Mouse (Mus musculus) forebrain, embryonic 16.5 days (tissue): ENCODE measurements around the gene Camk1d. TPM values are rescaled to one million over a fixed set of nuclear protein-coding genes. Genes with fewer than 3 reads are reported as not detected.
A peak's percentile ranks its signal among the peaks of the same experiment; 100 is the strongest.

Experiments
- ATAC-seq: fragments of 200-750 bp; cut with Nextera tagmentation; 2 replicates; pipeline ENCODE4 v1.8.0; 2017; ENCODE audit warnings: mild to moderate bottlenecking, moderate library complexity
- H3K27ac ChIP-seq: fragments of 300-500 bp; sonication (generic); 2 replicates; pipeline ENCODE4 v1.5.1; 2014; ENCODE audit warnings: low read length, control low read depth
- H3K27me3 ChIP-seq: fragments of 300-500 bp; sonication (generic); replicated peaks from 2 replicates; pipeline ENCODE4 v1.6.1; 2014; ENCODE audit warnings: low read length; ENCODE audit not compliant: control insufficient read depth, insufficient read depth
- H3K36me3 ChIP-seq: fragments of 300-500 bp; sonication (generic); 2 replicates; pipeline ENCODE4 v1.6.1; 2014; ENCODE audit not compliant: control insufficient read depth, insufficient read depth
- H3K4me1 ChIP-seq: fragments of 300-500 bp; sonication (generic); replicated peaks from 2 replicates; pipeline ENCODE4 v1.6.1; 2014; ENCODE audit warnings: low read length; ENCODE audit not compliant: control insufficient read depth, insufficient read depth
- H3K4me2 ChIP-seq: fragments of 300-500 bp; sonication (generic); 2 replicates; pipeline ENCODE4 v1.6.1; 2014; ENCODE audit warnings: mild to moderate bottlenecking, low read length, control low read depth
- H3K4me3 ChIP-seq: fragments of 300-500 bp; sonication (generic); replicated peaks from 2 replicates; pipeline ENCODE4 v1.5.1; 2014; ENCODE audit warnings: mild to moderate bottlenecking, low read length, control low read depth
- H3K9ac ChIP-seq: fragments of 300-500 bp; sonication (generic); replicated peaks from 2 replicates; pipeline ENCODE4 v1.6.1; 2014; ENCODE audit warnings: low read depth, low read length, control low read depth
- H3K9me3 ChIP-seq: fragments of 300-500 bp; sonication (generic); 2 replicates; pipeline ENCODE4 v1.6.1; 2016; ENCODE audit warnings: low read length; ENCODE audit not compliant: control insufficient read depth
- WGBS: fragments of 180-500 bp; shearing (Covaris S2); extraction: QIAGEN DNeasy Blood & Tissue Kit; methylation state at CpG from one replicate; pipeline ENCODE4 v1.1.7; 2014; 5-methylcytosine and 5-hydroxymethylcytosine counted together
- polyA plus RNA-seq: library from polyadenylated mRNA; unstranded; fragments of >200 nt; fragmentation: Nextera tagmentation; extraction: Ambion mirVana; gene quantifications from 2 replicates; pipeline ENCODE4 v1.2.1, GENCODE M21; 2015

Camk1d gene
- polyA plus RNA-seq, 1 experiment from 2014 or later: 10.6 TPM

- Histone ChIP-seq H3K4me3 (no peak overlapping the region), H3K4me2 (no peak overlapping the region), H3K9ac (no peak overlapping the region), H3K36me3 (no peaks in the 10 kb centered on the region; the same call in 1 of the 2 replicates), H3K9me3 (no peaks in the 10 kb centered on the region), H3K27me3 (0 out of 2 replicates have a peak, but pooled peaks cover 2% of the 10 kb centered on the region), H3K27ac (no peak overlapping the region), H3K4me1 (peaks cover 3% of the 10 kb centered on the region; the same call in 1 of the 2 replicates)
- WGBS: 94% methylated on average over 4 of the region's 4 CpGs
- ATAC-seq: no peak
Observed at GRCm38 (mm10) chr2:5316217-5316616, 398.1 kb downstream of the Camk1d start.

- H3K4me1 ChIP-seq: peaks cover 3% of the 10 kb centered on the region; the same call in 1 of the 2 replicates
- H3K4me3 ChIP-seq: no peak overlapping the region
- H3K9me3 ChIP-seq: no peaks in the 10 kb centered on the region
- no peaks in the 10 kb centered on the region; the same call in 1 of the 2 replicates for H3K36me3 ChIP-seq
- 0 out of 2 replicates have a peak, but pooled peaks cover 2% of the 10 kb centered on the region for H3K27me3 ChIP-seq
- no peak for ATAC-seq
- no peak overlapping the region for H3K4me2 ChIP-seq
- no peak overlapping the region for H3K27ac ChIP-seq
- no peak overlapping the region for H3K9ac ChIP-seq
- 62% methylated on average over 8 of the region's 8 CpGs for WGBS
Observed at GRCm38 (mm10) chr2:5315291-5315828, 399.0 kb downstream of the Camk1d start.

GRCm38 (mm10) chr2:5314530-5315166 lies 399.7 kb downstream of the Camk1d start:
- H3K4me1 ChIP-seq: peaks cover 3% of the 10 kb centered on the region; the same call in 1 of the 2 replicates
- H3K4me3 ChIP-seq: no peak overlapping the region
- no peak overlapping the region for H3K27ac ChIP-seq
- no peaks in the 10 kb centered on the region; the same call in 1 of the 2 replicates for H3K36me3 ChIP-seq
- WGBS: 8% methylated on average over 9 of the region's 9 CpGs
- ATAC-seq: peak; percentile 40; the same call in 1 of the 2 replicates
- H3K9me3 ChIP-seq: no peaks in the 10 kb centered on the region
- H3K4me2 ChIP-seq: no peak overlapping the region
- no peak overlapping the region for H3K9ac ChIP-seq
- 0 out of 2 replicates have a peak, but pooled peaks cover 2% of the 10 kb centered on the region for H3K27me3 ChIP-seq

GRCm38 (mm10) chr2:5305156-5305555 lies 409.2 kb downstream of the Camk1d start:
- Histone ChIP-seq H3K27me3 (no peaks in the 10 kb centered on the region), H3K27ac (no peak overlapping the region), H3K9ac (no peak overlapping the region), H3K4me1 (no peaks in the 10 kb centered on the region), H3K4me2 (no peak overlapping the region), H3K9me3 (no peaks in the 10 kb centered on the region), H3K4me3 (no peak overlapping the region), H3K36me3 (no peaks in the 10 kb centered on the region)
- 91% methylated on average over 3 of the region's 3 CpGs for WGBS
- no peak for ATAC-seq

GRCm38 (mm10) chr2:5304451-5304850 lies 409.9 kb downstream of the Camk1d start:
- Histone ChIP-seq H3K27ac (no peak overlapping the region), H3K9me3 (no peaks in the 10 kb centered on the region), H3K4me1 (no peaks in the 10 kb centered on the region), H3K4me3 (no peak overlapping the region), H3K27me3 (no peaks in the 10 kb centered on the region), H3K36me3 (no peaks in the 10 kb centered on the region), H3K4me2 (no peak overlapping the region), H3K9ac (no peak overlapping the region)
- no peak for ATAC-seq
- 81% methylated on average over 12 of the region's 12 CpGs for WGBS

GRCm38 (mm10) chr2:5301286-5301685 lies 413.0 kb downstream of the Camk1d start:
- no peak for ATAC-seq

GRCm38 (mm10) chr2:5298071-5298470 lies 416.2 kb downstream of the Camk1d start:
- Histone ChIP-seq H3K27ac (no peak overlapping the region), H3K4me3 (no peak overlapping the region), H3K4me2 (no peak overlapping the region), H3K4me1 (0 out of 2 replicates have a peak, but pooled peaks cover 2% of the 10 kb centered on the region), H3K27me3 (no peaks in the 10 kb centered on the region), H3K9me3 (no peaks in the 10 kb centered on the region), H3K36me3 (no peaks in the 10 kb centered on the region), H3K9ac (no peak overlapping the region)
- no peak for ATAC-seq
- WGBS: 84% methylated on average over 10 of the region's 10 CpGs

More at GRCm38 (mm10) chr2:5301286-5301685, 413.0 kb downstream of the Camk1d start:
- Histone ChIP-seq H3K36me3 (no peaks in the 10 kb centered on the region), H3K4me2 (no peak overlapping the region), H3K27ac (no peak overlapping the region), H3K27me3 (no peaks in the 10 kb centered on the region), H3K9ac (no peak overlapping the region), H3K4me1 (no peaks in the 10 kb centered on the region), H3K9me3 (no peaks in the 10 kb centered on the region), H3K4me3 (no peak overlapping the region)
- WGBS: 95% methylated on average over 12 of the region's 12 CpGs

- 93% methylated on average over 11 of the region's 11 CpGs for WGBS
Observed at GRCm38 (mm10) chr2:5296749-5297545, 417.4 kb downstream of the Camk1d start.

GRCm38 (mm10) chr2:5295098-5295497 lies 419.2 kb downstream of the Camk1d start:
- Histone ChIP-seq H3K4me1 (0 out of 2 replicates have a peak, but pooled peaks cover 2% of the 10 kb centered on the region), H3K36me3 (no peaks in the 10 kb centered on the region), H3K9ac (no peak overlapping the region), H3K9me3 (no peaks in the 10 kb centered on the region), H3K27me3 (no peaks in the 10 kb centered on the region), H3K4me2 (no peak overlapping the region), H3K4me3 (no peak overlapping the region), H3K27ac (no peak overlapping the region)
- ATAC-seq: no peak

More at GRCm38 (mm10) chr2:5296749-5297545, 417.4 kb downstream of the Camk1d start:
- no peaks in the 10 kb centered on the region for H3K27me3 ChIP-seq
- no peak for ATAC-seq
- H3K9ac ChIP-seq: no peak overlapping the region
- no peak overlapping the region for H3K4me3 ChIP-seq
- no peaks in the 10 kb centered on the region for H3K9me3 ChIP-seq
- H3K4me2 ChIP-seq: no peak overlapping the region
- no peaks in the 10 kb centered on the region for H3K36me3 ChIP-seq
- H3K27ac ChIP-seq: no peak overlapping the region
- 0 out of 2 replicates have a peak, but pooled peaks cover 2% of the 10 kb centered on the region for H3K4me1 ChIP-seq
